Mouse (Mus musculus): ENCODE measurements around the gene Hdgfl2. TPM values are rescaled to one million over a fixed set of nuclear protein-coding genes. Genes with fewer than 3 reads are reported as not detected.
A peak's percentile ranks its signal among the peaks of the same experiment; 100 is the strongest.

The Hdgfl2 gene
- 72.5 and 83.1 TPM in 2 replicates for total RNA-seq (2021)
- long read RNA-seq, transcript Hdgfl2-210 (16 exons, 2,238 nt) = minor isoform, 21 of 187 reads
- long read RNA-seq, transcript Hdgfl2-212 (16 exons, 2,270 nt) = major isoform, 54 of 187 reads
- long read RNA-seq, partial matches to known transcripts = 10 of 187 reads
- long read RNA-seq, other reads (novel, unspliced or antisense) = 100 of 187 reads

DNA sequence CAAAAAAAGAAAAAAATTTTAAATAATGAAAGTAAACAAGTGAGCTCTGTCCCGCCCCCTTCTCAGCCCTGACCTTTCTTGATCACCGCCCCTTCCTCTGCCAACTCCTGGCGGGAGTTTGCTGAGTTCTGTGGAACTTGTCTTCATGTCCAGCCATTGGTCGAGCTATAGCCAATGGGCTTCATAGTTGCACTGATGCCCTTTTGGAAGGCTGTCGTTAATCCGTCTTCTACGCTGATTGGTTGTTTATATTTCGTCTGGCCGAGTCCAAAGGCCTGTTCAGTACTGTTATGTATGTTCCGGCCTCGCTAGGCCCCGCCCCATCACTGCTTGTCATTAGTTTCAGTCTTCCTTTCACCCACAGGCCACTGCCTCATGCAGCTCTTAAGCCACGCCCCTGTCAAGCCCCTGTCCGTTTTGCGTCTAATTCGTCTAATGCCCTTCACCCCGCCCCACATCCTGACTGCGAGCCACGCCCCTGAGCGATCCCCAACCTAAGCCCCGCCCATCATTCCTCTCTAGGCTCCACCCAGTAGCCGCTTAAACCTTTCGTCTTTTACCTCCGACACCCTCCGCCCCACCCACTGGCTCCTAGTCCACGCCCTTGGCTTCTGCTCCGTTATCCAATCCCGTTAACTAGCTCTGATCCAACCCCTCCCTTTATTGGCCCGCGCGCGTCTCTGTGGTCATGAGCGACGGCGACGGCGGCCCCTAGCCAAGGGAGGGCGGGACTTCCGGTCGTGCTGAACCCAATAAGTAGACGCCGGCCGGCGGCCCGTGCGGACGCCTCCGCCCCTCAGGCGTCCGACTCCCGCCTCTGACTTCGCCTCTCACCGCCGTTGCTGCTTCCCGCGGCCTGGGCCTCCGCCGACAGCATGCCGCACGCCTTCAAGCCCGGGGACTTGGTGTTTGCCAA is at the start of gene Hdgfl2:
Gene Hdgfl2 (plus strand): TSS at position 755 of the 916 bp plus-strand sequence.
- peak; percentile 98 for DNase-seq

DNA sequence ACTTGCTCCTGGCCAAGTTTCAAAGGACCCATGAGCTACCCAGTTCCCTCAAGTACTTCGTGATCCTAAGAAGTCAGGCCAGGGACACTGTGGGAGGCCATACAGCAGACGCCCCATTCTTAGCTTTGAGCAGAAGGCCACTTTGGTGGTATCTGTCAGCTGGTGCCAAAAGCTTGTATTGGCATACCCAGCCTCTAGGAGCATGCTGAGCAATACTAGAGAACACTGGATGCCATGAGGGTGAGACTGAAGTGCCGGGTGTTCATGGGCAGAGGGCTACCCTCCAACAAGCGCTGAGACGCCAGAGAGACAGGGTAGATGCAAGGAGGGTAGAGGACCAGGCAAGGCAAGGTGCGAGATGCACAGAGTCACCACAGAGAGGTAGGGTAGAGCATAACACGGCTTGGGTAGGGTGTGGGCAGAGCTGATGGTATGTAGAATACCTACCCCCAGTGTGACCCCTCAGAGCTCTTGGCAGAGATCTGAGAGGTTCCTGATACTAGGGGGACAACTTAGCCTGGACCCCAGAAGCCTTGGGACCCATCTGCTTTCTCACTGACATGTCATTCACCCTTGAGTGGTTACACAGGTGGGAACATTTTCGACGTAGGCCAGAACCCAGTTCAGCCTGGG is 49.1 kb upstream of the Hdgfl2 start:
- DNase-seq = no peak

DNA sequence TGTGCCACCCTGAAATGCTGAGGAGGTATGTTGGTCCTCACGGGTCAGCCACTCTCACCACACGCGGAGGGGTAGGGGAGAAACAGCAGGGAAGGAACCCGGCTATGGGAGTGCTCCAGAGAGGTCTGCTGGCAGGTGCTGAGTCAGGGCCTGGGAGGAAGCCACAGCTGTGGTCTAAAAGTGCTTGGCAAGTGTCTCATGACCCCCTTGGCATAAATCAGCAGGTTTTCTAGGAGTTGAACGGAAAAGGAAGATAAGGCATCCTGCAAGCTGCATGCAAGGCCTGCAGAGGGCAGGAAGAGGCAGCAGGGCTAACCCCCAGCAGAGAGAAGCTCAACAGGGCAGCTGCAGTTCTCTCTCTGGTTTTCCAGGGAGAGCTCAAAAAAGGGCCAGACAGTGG is 48.5 kb upstream of the Hdgfl2 start:
- peak; percentile 53 for DNase-seq

DNA sequence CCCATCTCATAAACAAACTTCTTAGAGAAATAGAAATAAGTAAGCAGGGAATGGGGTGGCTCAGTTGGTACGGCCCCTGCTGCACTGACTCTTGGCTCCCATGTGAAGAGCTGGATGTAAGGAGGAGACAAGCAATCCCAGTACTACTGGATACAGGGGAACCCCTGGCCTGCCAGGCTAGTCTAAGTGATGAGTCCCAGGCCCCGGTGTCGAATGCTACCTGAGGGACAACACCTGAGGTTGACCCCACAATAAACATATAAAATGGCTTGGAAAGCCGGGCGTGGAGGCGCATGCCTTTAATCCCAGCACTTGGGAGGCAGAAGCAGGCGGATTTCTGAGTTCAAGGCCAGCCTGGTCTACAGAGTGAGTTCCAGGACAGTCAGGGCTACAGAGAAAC is 48.0 kb upstream of the Hdgfl2 start:
- no peak for DNase-seq

DNA sequence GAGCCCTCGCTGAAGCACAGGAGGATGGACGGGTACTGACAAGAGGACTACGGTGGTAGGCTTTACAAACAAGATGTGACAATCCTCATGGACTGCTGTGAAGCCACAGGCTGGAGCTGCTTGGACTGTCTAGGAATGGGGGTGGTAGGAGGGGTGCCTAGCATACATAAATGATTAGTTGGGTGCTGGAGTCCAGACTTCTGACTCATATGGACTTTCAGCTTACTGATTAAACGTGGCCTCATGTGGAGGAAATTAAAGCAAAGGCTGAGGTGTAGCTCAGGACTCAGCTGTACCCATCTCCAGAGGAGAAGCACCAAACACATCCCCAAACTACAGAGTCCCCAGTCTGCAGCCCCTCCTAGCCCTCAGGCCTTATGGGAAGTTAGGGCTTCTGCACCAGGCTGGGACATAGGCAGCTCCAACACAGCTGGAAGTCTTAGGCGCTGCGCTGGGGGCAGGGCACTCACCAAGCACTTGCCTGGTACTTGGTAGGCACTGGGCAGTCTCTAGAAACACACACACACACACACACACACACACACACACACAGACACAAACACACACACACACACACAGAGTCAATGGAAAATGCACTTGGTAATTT is 47.2 kb upstream of the Hdgfl2 start:
- no peak for DNase-seq

DNA sequence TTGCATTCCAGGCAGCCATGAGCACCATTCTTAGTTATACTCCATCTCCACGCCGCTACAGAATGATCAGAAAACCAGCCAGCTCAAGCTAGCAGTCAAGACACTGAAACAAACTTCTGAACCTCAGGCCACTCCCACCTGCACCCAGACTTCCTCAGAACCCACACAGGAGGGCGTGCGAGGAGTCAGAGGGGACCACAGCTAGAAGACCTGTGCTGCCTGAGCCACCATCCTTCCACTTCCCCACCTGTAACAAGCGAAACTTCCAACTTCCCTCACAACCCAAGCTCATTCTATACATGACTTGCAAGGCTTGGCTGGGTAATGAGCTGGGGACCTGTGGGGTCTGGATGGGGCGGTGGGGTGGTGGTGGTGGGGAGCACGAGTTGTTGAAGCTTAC is 46.6 kb upstream of the Hdgfl2 start:
- no peak for DNase-seq

DNA sequence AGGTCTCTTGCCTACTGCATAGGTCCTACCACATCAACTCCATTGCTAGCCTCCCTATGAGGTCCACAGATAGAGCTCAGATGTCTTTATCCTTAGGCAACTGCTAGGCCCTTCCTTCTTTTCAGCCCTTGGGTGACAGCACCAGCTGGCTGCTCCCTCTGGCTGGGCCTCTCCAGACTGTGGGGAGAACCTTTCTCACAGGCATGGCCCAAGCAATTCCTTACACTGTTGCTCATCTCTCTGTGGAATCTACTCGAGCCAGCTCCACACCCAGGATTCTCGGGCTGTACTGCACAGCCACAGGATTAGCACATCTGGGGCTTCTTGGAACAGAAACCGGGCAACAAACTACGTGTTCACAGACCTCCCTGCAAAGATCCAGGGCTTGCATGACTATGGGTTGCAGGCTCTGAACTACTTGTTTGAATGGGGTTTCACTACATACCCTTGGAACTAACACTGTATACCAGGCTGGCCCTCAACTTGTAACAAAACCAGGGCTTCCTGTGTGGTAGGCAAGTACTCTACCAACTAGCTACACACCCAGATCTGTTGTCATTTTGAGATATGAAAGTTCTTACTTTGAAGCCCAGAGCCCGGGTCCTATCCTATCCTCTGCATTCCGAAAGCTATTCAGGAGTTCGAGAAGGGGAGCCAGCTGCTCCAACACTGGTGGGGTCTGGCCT is 45.3 kb upstream of the Hdgfl2 start:
- no peak for DNase-seq

DNA sequence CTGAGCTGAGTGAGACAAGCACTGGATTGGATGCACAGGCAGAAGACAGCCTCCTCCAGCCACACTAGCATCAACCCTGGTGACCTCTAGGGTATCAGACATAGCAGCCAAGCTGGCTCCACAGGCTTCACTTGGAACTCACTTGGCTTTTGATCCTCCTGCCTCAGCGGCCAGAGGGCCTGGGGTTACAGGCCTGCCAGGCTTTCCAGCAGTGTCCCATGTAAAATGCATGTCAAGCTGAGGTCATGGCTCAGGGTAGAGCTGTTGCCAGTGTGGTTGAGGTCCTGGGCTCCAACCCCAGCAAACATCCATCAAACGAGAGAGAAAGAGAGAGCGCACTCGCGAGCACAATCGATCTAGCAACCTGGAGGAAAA is 44.7 kb upstream of the Hdgfl2 start:
- no peak for DNase-seq

DNA sequence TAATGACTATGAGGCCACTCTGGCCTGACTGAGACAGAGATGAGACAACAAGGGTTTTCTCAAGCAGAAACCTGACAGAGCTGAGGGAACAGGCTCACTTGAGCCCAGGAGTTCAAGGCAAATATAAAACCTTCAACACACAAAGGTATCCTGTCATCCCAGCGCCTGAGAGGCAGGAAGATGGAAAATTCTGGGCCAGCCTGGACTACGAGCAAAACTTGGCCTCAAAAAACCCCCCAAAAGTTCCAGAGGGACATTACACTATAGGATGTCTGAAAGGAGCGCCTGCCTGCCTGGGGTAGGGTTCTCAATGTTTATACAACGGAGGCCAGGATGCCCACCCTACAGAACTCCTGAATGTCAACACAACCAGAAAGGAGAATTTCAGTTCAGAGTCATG is 44.2 kb upstream of the Hdgfl2 start:
- DNase-seq = no peak

DNA sequence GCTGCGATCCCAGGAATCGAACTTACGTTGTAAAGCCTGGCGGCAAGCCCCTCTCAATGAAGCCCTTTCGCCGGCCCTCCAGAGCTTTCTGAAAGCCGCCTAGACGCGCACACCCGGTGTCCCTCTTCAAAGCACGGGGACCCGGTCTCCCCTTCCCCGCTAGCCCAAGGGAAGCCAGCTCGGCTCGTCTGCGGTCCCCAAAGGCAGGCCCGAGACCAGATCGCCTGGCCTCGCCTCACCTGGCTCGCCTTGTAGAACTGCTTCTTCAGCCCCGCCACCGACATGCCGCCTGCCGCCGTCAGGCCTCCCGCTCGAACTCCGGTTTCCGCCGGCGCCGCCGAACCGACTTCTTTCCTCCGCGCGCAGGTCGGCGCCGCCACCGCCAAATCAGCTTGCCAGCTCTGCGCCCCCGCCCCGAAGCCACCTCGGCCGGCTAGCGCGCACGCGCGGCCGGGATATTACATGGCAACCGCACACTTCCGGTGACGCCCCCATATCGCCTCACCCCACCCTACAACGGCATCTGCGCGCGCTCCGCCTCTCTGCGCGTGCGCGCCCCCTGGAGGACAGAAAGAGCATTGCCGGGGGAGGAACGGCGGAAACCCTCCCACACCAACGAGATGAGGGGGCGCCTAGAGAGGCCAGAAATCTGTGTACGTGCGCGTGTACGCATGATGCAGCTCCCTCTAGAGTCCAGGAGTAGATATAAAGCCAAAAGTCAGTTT is 43.1 kb upstream of the Hdgfl2 start, which contains the start of gene Sh3gl1:
Gene Sh3gl1 (minus strand): TSS at position 460 of the 725 bp plus-strand sequence.
- peak; percentile 99 for DNase-seq

DNA sequence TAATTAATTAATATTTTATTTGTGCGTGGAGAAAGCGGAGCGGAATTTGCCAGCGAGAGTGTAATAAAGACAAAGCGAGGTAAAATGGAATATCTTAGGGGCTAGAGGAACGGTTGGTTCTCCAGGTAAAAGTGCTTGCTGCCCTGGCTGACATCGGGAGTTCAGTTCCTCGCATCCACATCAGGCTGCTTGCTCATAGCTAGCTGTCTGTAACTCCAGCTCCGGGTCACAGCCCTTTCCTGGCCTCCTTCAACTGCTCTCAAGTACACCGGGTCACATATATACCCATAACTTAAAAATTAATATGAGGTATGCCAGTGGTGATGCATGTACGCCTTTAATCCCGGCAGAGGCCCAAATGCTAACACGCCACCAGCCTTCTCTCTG is 42.5 kb upstream of the Hdgfl2 start:
- DNase-seq = no peak

DNA sequence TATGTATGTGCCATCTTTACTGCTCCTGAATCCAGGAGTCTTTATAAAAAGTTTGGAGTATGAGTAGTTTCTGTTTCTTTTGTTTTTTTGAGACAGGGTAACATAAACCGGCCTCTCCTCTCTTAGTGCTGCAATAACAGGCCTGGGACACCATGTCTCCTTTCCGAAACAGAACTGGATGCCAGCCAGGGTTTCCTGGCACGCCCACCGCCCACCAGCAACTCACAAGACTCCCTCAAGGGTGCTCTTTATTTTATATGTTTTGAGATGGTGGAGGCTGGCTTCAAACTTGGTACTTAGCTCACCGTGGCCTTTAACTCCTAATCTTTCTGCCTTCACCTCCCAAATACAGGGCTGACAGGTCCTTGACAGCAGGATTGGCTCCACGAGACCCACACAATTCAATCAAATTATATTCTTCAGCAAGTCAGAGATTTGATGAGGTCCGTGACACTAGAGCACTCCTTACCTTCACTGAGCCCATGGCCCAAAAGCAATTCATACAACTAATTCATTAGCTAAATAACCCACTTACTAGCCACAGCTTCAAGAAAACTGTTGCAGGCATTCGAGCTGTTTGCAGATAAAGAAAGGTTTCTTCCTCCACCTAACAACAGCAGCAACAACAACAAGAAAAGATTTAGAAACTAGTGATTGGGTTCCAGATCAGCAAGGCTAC is 40.7 kb upstream of the Hdgfl2 start:
- no peak for DNase-seq

DNA sequence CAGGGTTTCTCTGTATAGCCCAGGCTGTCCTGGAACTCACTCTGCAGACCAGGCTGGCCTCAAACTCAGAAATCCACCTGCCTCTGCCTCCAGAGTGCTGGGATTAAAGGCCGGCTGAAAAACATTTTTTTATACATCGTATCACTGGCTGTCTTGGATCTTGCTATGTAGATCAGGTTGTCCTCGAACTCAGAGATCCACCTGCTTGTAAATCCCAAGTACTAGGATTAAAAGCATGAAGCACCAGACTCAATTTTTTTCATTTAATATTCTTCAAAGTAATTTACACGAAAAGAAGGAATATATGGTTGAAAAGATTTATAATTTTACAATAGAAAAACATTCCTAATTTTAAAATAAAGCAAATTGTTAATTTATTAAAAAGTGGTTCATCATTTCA is 40.1 kb upstream of the Hdgfl2 start:
- no peak for DNase-seq

DNA sequence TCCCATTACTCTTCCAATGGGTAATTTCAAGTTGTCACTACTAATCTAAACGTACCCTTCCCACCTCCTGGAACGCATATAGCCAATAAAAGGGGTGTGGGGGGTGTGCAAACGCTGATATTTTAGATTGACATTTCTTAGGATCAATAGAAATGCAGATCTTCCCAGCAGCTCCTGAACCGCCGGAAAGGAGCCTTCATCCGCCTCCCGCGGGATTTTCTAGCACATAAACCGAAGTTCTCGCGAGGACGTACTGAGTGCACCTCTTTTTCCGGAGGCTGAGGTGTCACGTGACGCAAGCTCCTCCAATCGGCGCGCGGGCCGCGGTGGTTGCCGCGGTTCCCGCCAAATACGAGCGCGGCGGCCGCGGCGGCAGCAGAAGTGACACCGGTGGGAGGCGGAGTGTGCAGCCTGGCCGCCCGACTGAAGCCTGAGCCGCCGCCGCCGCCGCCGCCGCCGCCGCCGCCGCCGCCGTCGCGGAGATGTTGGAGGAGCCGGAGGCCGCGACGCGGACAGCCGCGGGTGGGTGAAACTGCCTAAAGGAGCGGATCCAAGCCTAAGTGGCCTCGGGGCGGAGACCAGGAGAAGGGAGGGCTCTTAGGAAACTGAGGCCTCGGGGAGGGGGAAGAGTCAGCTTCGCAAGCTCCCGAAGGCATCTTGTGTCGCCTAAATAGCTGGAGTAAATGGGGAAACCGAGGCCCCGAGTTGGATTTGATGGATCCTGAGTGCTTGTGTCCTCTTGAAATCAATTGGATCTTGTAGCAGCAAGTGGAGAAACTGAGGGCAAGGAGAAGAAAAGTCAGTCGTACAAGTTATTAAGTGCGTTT is 39.2 kb upstream of the Hdgfl2 start, which contains the start of gene Chaf1a:
Gene Chaf1a (plus strand): TSS at position 410 of the 827 bp plus-strand sequence.
- peak; percentile 97 for DNase-seq

DNA sequence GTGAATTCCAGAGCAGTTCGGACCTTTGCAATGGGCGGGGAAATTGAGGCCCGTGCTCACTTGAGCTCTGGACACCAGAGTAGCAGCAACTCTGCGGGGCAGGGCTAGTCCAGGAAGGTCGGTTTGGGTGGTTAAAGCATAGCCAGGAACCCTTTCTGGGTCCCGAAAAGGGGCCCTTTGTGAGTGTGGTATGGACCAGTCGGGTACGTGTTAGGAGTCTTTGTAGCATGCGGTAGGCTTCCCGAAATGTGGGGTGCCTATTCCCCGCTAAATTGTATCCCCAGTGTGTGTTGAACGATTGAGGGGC is 38.6 kb upstream of the Hdgfl2 start:
- no peak for DNase-seq

DNA sequence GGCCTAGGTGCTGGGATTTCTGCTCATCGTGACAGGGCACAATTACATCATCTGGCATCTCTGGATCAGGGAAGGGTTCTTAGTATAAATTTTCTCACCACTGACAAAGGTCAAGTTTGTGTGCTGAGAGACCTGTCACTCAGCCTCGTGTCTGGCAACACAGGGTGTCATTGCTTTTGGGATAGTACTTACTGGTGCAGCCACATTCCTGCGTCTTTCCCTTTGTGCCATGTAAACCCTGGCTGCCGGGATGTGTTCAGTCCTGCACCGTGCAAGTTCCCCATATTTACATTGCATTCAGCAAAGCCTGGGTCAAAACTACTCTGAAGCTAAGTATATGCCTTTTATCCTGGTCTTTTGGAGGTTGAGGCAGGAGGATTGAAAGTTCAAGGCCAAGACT is 28.1 kb upstream of the Hdgfl2 start:
- no peak for DNase-seq

DNA sequence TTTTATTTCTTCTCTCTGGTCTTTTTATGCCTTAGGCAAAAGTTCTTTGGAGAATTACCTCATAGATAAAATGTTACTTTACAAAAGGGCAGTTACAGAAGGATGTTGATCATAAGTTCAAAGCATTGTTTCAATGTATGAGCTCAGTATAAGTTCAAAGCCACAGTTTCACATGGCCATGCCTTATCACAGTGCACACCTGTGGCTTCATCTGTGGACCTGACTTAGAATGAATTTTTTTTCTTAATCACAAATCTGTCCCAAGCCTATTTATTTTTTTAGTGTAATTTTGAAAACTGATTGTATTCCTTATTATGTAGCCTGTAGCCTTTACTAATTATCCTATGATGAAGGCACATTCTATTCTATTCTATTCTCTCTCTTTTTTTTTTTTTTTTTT is 24.5 kb upstream of the Hdgfl2 start:
- DNase-seq = no peak

DNA sequence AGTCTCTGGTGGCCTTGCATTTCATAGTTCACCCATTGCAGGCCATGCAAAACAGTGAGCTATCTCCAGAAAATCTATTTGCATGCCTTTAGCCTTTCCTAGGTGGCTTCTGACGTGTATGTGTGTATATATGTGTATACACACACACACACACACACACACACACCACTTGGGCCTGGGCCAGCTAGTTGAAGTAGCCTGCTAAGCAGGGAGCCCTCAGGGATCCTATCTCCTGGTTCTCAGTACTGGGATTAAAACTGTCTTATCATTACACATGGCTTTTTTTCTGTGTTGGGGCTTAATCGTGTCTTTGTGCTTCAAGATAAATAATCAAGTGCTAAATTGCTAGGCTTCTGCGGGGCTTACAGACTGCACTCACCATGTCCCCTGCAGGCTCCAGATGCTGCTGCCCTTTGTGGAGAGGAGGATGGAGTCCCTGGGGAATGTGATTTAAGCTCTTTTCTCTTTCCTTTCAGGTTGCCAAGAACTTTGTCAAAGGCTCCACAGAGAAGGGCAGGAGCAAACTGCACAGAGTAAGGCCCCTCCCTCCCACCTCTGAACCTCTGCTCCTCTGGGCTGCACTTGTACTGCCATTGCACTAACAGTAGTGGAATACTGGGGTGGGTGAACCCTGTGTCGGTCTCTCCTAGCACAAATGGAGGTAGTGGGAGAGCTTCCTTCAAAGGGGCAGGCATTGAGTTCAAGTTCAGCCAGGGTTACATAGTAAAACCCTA is 23.3 kb upstream of the Hdgfl2 start:
- no peak for DNase-seq

DNA sequence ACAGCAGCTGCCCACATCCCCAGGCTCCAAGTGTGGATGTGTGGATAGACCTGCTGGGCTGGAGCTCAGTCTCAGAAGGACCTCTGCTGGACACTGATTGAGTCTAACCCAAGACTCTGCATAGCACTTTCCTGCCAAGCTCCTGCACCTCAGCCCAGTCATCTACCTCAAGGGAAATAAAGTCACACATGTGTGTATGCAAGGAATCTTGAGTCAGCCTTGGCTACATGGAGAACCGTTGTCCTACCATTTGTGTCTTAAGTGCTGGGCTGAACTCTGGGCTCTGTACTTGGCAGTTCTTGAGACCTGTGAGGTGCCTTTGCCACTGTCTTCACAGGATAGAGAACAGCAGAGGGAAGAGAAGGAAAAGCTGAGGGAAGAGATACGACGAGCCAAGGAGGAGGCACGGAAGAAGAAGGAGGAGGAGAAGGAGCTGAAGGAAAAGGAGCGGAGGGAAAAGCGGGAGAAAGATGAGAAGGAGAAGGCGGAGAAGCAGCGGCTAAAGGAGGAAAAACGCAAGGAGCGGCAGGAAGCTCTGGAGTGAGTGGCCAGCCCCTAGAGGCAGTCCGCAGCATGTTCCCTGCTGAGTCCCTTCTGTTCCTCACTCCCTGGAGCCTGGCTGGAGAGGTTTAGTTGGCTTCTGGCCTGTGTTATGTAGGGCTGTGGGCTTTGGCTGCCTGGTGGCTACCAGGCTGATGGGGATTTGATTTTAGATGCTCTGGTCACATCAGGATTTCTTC is 21.9 kb upstream of the Hdgfl2 start:
- no peak for DNase-seq
